Mouse (Mus musculus) adrenal gland, postnatal 4 days (tissue): ENCODE measurements at regions not wholly inside any gene's neighbourhood (a gene's known extent, or its start where the extent isn't known, plus 50 kb on each side); places are given as distances from the start of the nearest gene placed in this dataset.

ENCODE experiments used
- DNase-seq, 2 experiments: peaks; one replicate each; pipeline ENCODE4 v3.0.0; 2021 to 2022; ENCODE audit warnings: low spot score in 2 of 2, mixed read lengths in 2 of 2

GRCm38 (mm10) chr13:59235836-59236235, 349.2 kb downstream of the Agtpbp1 start:
- no peak for DNase-seq

GRCm38 (mm10) chr13:59229111-59229541, 355.9 kb downstream of the Agtpbp1 start:
- DNase-seq = no peak

GRCm38 (mm10) chr13:59228059-59228830, 356.8 kb downstream of the Agtpbp1 start:
- no peak for DNase-seq

- DNase-seq = no peak
Measured at GRCm38 (mm10) chr13:59227523-59228058, 357.4 kb downstream of the Agtpbp1 start.

- DNase-seq = no peak
Measured at GRCm38 (mm10) chr13:59220587-59220986, 364.4 kb downstream of the Agtpbp1 start.

GRCm38 (mm10) chr13:59220156-59220555, 364.9 kb downstream of the Agtpbp1 start:
- DNase-seq = no peak

- no peak for DNase-seq
Measured at GRCm38 (mm10) chr13:59216686-59217298, 368.2 kb downstream of the Agtpbp1 start.

GRCm38 (mm10) chr13:59212296-59212701, 372.7 kb downstream of the Agtpbp1 start:
- DNase-seq = no peak

GRCm38 (mm10) chr13:59210828-59211227, 374.2 kb downstream of the Agtpbp1 start:
- DNase-seq = no peak

GRCm38 (mm10) chr13:59206186-59206585, 378.8 kb downstream of the Agtpbp1 start:
- DNase-seq = no peak

GRCm38 (mm10) chr13:59204506-59204905, 380.5 kb downstream of the Agtpbp1 start:
- no peak for DNase-seq

- no peak for DNase-seq
Measured at GRCm38 (mm10) chr13:59196311-59196710, 388.7 kb downstream of the Agtpbp1 start.

- DNase-seq = no peak
Measured at GRCm38 (mm10) chr13:59188431-59188830, 382.1 kb downstream of the Ntrk2 start.
